8 mouse cellular contexts compared by ENCODE assay signal in the genomic region with DNA sequence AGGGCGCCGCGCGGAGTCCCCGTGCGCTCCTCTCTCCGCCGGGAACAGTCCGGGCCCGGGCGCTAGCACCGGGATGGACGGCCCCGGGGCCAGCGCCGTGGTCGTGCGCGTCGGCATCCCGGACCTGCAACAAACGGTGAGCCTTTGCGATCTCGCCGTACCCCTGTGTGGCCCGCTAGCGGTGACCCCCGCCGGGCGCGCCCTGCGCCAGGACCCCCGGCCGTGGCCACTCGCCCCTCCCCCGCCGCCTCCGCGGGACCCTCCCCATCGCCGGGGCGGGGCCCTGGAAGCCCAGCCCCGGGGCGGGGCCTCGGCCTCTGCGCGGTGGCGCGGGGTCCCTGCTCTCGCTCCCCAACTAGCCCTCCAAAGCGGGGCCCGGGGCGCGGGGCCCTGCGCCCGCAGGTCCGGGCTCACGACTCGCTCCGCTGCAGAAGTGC. TPM values are rescaled to one million over a fixed set of nuclear protein-coding genes. Genes with fewer than 3 reads are reported as not detected.
A peak's percentile ranks its signal among the peaks of the same experiment; 100 is the strongest.
DNase-seq lines count a peak whose midpoint lies in the region; ATAC-seq lines count a peak whose summit lies in the region.

No protein-coding gene starts in this region.

- DNase-seq in ovary, postnatal 36 days (ENCODE audit: low spot score) = peak; percentile 38
- no peak for DNase-seq in ovary, postnatal 14 days (ENCODE audit: low spot score)
- DNase-seq in cerebellum, postnatal 4 days (ENCODE audit: low spot score in 2 of 2) = peak; percentile 62 to 75
- peak; percentile 43 to 62 for DNase-seq in kidney, postnatal 25 days
- DNase-seq in midbrain, embryonic 11.5 days (ENCODE audit: low spot score, missing footprints) = no peak
- peak; percentile 15 to 19 for DNase-seq in thymus, adult 18-20 months

- peak overlapping the region; percentile 90 for H3K4me2 ChIP-seq in heart, embryonic 13.5 days
- peak overlapping the region; percentile 89 for H3K4me2 ChIP-seq in midbrain, embryonic 11.5 days

- peak overlapping the region; percentile 85 for H3K27ac ChIP-seq in heart, embryonic 13.5 days (replicated peaks)
- peak overlapping the region; percentile 51; the same call in 1 of the 2 replicates for H3K27ac ChIP-seq in midbrain, embryonic 11.5 days (ENCODE audit: low read depth, low read length)

- peaks cover 26% of the 10 kb centered on the region for H3K4me1 ChIP-seq in heart, embryonic 13.5 days
- H3K4me1 ChIP-seq in midbrain, embryonic 11.5 days (ENCODE audit: control insufficient read depth, insufficient read depth, low read length) = peaks cover 17% of the 10 kb centered on the region

- H3K9ac ChIP-seq in heart, embryonic 13.5 days = peak overlapping the region; percentile 89
- peak overlapping the region; percentile 87 for H3K9ac ChIP-seq in midbrain, embryonic 11.5 days (ENCODE audit: low read length)

- 1% methylated on average over 45 of the region's 60 CpGs for WGBS in heart, embryonic 13.5 days
- WGBS in midbrain, embryonic 11.5 days = 2% methylated on average over 37 of the region's 60 CpGs

- ATAC-seq in heart, embryonic 13.5 days (ENCODE audit: extremely low read depth, insufficient number of reproducible peaks, low FRiP score, low TSS enrichment) = no peak
- peak; percentile 82 for ATAC-seq in midbrain, embryonic 11.5 days (ENCODE audit: low FRiP score)
- ATAC-seq in granulocyte monocyte progenitor cell, adult 5-6 weeks (replicated peaks; ENCODE audit: poor library complexity, severe bottlenecking) = no peak

- peaks cover 67% of the 10 kb centered on the region for H3K27me3 ChIP-seq in heart, embryonic 13.5 days (replicated peaks)
- H3K27me3 ChIP-seq in midbrain, embryonic 11.5 days (ENCODE audit: control insufficient read depth, insufficient read depth, low read length) = peaks cover 19% of the 10 kb centered on the region

- H3K4me3 ChIP-seq in heart, embryonic 13.5 days = peak overlapping the region; percentile 64
- H3K4me3 ChIP-seq in midbrain, embryonic 11.5 days (ENCODE audit: low read depth, low read length) = peak overlapping the region; percentile 84

- no peaks in the 10 kb centered on the region for H3K9me3 ChIP-seq in heart, embryonic 13.5 days
- no peaks in the 10 kb centered on the region for H3K9me3 ChIP-seq in midbrain, embryonic 11.5 days (ENCODE audit: control insufficient read depth, low read length)

- peaks cover 27% of the 10 kb centered on the region for H3K36me3 ChIP-seq in heart, embryonic 13.5 days
- no peaks in the 10 kb centered on the region for H3K36me3 ChIP-seq in midbrain, embryonic 11.5 days (ENCODE audit: control insufficient read depth, insufficient read depth, low read length)

RNA-seq across cellular contexts. Expression of gene Shank3, which starts 0.4 kb away (rescaled TPM):
- 1.7 and 2.0 TPM in 2 replicates for polyA plus RNA-seq in heart, embryonic 13.5 days (2015; fragmentation: Nextera tagmentation; extraction: Ambion mirVana)
- polyA plus RNA-seq in midbrain, embryonic 11.5 days (2014; fragmentation: Nextera tagmentation; extraction: Ambion mirVana) = 2.2 TPM in 2 replicates
- 0.34 and 0.58 TPM in 2 replicates for total RNA-seq in granulocyte monocyte progenitor cell, adult 5-6 weeks (2014; fragmentation: Nextera tagmentation)
- 0.26 and 0.47 TPM in 2 replicates for total RNA-seq in granulocyte monocyte progenitor cell, adult 5-6 weeks (2017)

RNA-seq across cellular contexts. Expression of gene Arsa, which starts 22.6 kb away (rescaled TPM):
- 15.1 and 15.3 TPM in 2 replicates for polyA plus RNA-seq in heart, embryonic 13.5 days (2015; fragmentation: Nextera tagmentation; extraction: Ambion mirVana)
- 7.4 and 9.4 TPM in 2 replicates for polyA plus RNA-seq in midbrain, embryonic 11.5 days (2014; fragmentation: Nextera tagmentation; extraction: Ambion mirVana)
- total RNA-seq in granulocyte monocyte progenitor cell, adult 5-6 weeks (2014; fragmentation: Nextera tagmentation) = 12.7 and 21.4 TPM in 2 replicates
- 8.5 and 30.3 TPM in 2 replicates for total RNA-seq in granulocyte monocyte progenitor cell, adult 5-6 weeks (2017)

RNA-seq across cellular contexts. Expression of gene Mapk8ip2, which starts 46.1 kb away (rescaled TPM):
- 0.27 and 0.45 TPM in 2 replicates for polyA plus RNA-seq in heart, embryonic 13.5 days (2015; fragmentation: Nextera tagmentation; extraction: Ambion mirVana)
- 23.6 TPM in 2 replicates for polyA plus RNA-seq in midbrain, embryonic 11.5 days (2014; fragmentation: Nextera tagmentation; extraction: Ambion mirVana)
- not detected in 2 replicates for total RNA-seq in granulocyte monocyte progenitor cell, adult 5-6 weeks (2014; fragmentation: Nextera tagmentation)
- total RNA-seq in granulocyte monocyte progenitor cell, adult 5-6 weeks (2017) = not detected in 2 replicates

Comparison
In these comparisons a context has a peak if more than half of its experiments do, and no peak if none do; other contexts are left out.
1. DNase-seq: peak in ovary, postnatal 36 days (single experiment), cerebellum, postnatal 4 days (2 of 2), kidney, postnatal 25 days (2 of 2) and thymus, adult 18-20 months (2 of 2); none in ovary, postnatal 14 days (single experiment) and midbrain, embryonic 11.5 days (single experiment).
2. RNA of gene Mapk8ip2, which starts 46.1 kb away (polyA plus RNA-seq): 23.6 TPM in midbrain, embryonic 11.5 days; 0.27 to 0.45 TPM in heart, embryonic 13.5 days; every median in the first group is over 10 times any median in the second.